24 mouse cellular contexts compared by ENCODE assay signal in the genomic region with DNA sequence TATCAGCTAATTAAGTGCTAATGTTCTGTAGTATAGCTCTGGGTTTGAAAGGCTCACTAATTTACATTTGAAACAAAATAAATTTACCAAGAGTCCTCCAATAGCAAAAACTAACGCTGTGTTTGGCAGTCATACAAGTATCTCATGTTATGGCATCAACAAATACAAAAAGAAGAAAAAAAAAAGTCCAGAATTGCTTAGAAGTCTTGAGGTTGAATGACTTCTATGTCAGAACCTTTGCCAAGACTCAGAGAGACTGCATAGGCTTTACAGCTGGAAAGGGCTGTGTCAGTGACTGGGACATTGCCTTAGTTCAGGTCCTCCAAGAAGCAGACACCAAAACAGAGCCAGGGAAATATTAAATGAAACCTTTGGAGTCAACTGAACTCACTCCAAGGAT. TPM values are rescaled to one million over a fixed set of nuclear protein-coding genes. Genes with fewer than 3 reads are reported as not detected.
DNase-seq lines count a peak whose midpoint lies in the region; ATAC-seq and TF ChIP-seq lines count a peak whose summit lies in the region.
"Had no signal": no experiment of that assay in that cellular context is flagged by ENCODE, and none has a peak within 500 bp of the region (broad histone marks: within the 10 kb centered on the region; RNA-seq: fewer than 3 reads in every experiment).

No protein-coding gene starts in this region.

- no peak overlapping the region for H3K27ac ChIP-seq in lung, embryonic 14.5 days (ENCODE audit: low read depth)
- peak overlapping the region; percentile 91 for H3K27ac ChIP-seq in lung, embryonic 16.5 days (ENCODE audit: low read length)
- H3K27ac ChIP-seq in midbrain, postnatal 0 days (ENCODE audit: low read depth, low read length) = no peak overlapping the region
- H3K27ac ChIP-seq in midbrain, embryonic 10.5 days (replicated peaks) = no peak overlapping the region
- H3K27ac ChIP-seq: embryonic facial prominence, embryonic 10.5 days; embryonic facial prominence, embryonic 12.5 days; forebrain, embryonic 13.5 days; forebrain, embryonic 15.5 days had no signal

- no peaks in the 10 kb centered on the region for H3K36me3 ChIP-seq in lung, embryonic 14.5 days (ENCODE audit: insufficient read depth)
- no peaks in the 10 kb centered on the region for H3K36me3 ChIP-seq in lung, embryonic 16.5 days (ENCODE audit: control insufficient read depth, insufficient read depth, low read length)
- H3K36me3 ChIP-seq in midbrain, postnatal 0 days (ENCODE audit: insufficient read depth, low read length) = no peaks in the 10 kb centered on the region
- peaks cover 4% of the 10 kb centered on the region; the same call in 1 of the 2 replicates for H3K36me3 ChIP-seq in midbrain, embryonic 10.5 days
- H3K36me3 ChIP-seq: embryonic facial prominence, embryonic 10.5 days; embryonic facial prominence, embryonic 12.5 days; forebrain, embryonic 15.5 days; G1E had no signal

- H3K4me1 ChIP-seq in lung, embryonic 14.5 days (ENCODE audit: insufficient read depth) = peaks cover 11% of the 10 kb centered on the region; the same call in 1 of the 2 replicates
- peaks cover 42% of the 10 kb centered on the region for H3K4me1 ChIP-seq in lung, embryonic 16.5 days (replicated peaks; ENCODE audit: control insufficient read depth, insufficient read depth, low read length)
- 0 out of 2 replicates have a peak, but pooled peaks cover 2% of the 10 kb centered on the region for H3K4me1 ChIP-seq in midbrain, postnatal 0 days (ENCODE audit: insufficient read depth, low read length)
- peaks cover 18% of the 10 kb centered on the region for H3K4me1 ChIP-seq in midbrain, embryonic 10.5 days

- no peak overlapping the region for H3K4me2 ChIP-seq in lung, embryonic 14.5 days
- no peak overlapping the region for H3K4me2 ChIP-seq in lung, embryonic 16.5 days (ENCODE audit: low read depth, low read length)
- no peak overlapping the region for H3K4me2 ChIP-seq in midbrain, postnatal 0 days (ENCODE audit: low read depth, low read length, poor library complexity, severe bottlenecking)
- H3K4me2 ChIP-seq: embryonic facial prominence, embryonic 12.5 days; forebrain, embryonic 13.5 days; forebrain, embryonic 15.5 days had no signal

- ATAC-seq in lung, embryonic 14.5 days (ENCODE audit: insufficient read depth) = no peak
- peak; percentile 50; the same call in 1 of the 2 replicates for ATAC-seq in lung, embryonic 16.5 days (ENCODE audit: low read depth)
- ATAC-seq in midbrain, postnatal 0 days (ENCODE audit: low FRiP score) = no peak
- ATAC-seq: activated CD4-positive, CD25-positive, alpha-beta regulatory T cell, adult 4 months; CD4-positive, CD25-positive, alpha-beta regulatory T cell, adult 4 months; forebrain, embryonic 13.5 days; forebrain, embryonic 15.5 days; Patski had no signal

- DNase-seq in lung, embryonic 14.5 days = peak; percentile 78
- DNase-seq in lung, adult 18-20 months = no peak
- no peak for DNase-seq in lung, postnatal 25 days (ENCODE audit: low spot score)
- peak; percentile 18 for DNase-seq in midbrain, postnatal 0 days (ENCODE audit: low spot score)
- no peak for DNase-seq in midbrain, embryonic 10.5 days (ENCODE audit: low spot score)
- DNase-seq: adrenal gland, adult 8-10 months; adrenal gland, postnatal 14 days; adrenal gland, postnatal 36 days; B cell, adult 2 months; cerebellum, adult 11-12 months; cerebellum, adult 2 months; cerebellum, adult 9-10 months; cerebellum, postnatal 10 days; cerebellum, postnatal 25 days had no signal

- no peak overlapping the region for H3K9ac ChIP-seq in lung, embryonic 14.5 days
- H3K9ac ChIP-seq in lung, embryonic 16.5 days (ENCODE audit: low read length) = no peak overlapping the region
- H3K9ac ChIP-seq in midbrain, postnatal 0 days (replicated peaks; ENCODE audit: low read length, poor library complexity, severe bottlenecking) = no peak overlapping the region
- H3K9ac ChIP-seq: embryonic facial prominence, embryonic 12.5 days; forebrain, embryonic 13.5 days; forebrain, embryonic 15.5 days had no signal

- no peaks in the 10 kb centered on the region for H3K9me3 ChIP-seq in lung, embryonic 14.5 days (ENCODE audit: low read depth, low read length)
- no peaks in the 10 kb centered on the region for H3K9me3 ChIP-seq in lung, embryonic 16.5 days (ENCODE audit: control insufficient read depth, low read length)
- no peaks in the 10 kb centered on the region for H3K9me3 ChIP-seq in midbrain, postnatal 0 days (ENCODE audit: low read length)
- H3K9me3 ChIP-seq in midbrain, embryonic 10.5 days (replicated peaks) = no peaks in the 10 kb centered on the region
- H3K9me3 ChIP-seq: embryonic facial prominence, embryonic 10.5 days; embryonic facial prominence, embryonic 12.5 days; forebrain, embryonic 13.5 days; forebrain, embryonic 15.5 days; G1E had no signal

- WGBS in lung, embryonic 14.5 days = 33% methylated on average over 1 of the region's 1 CpGs
- WGBS in lung, embryonic 16.5 days = 30% methylated on average over 1 of the region's 1 CpGs
- 60% methylated on average over 1 of the region's 1 CpGs for WGBS in midbrain, postnatal 0 days
- 87% methylated on average over 1 of the region's 1 CpGs for WGBS in midbrain, embryonic 10.5 days

- no peaks in the 10 kb centered on the region for H3K27me3 ChIP-seq in lung, embryonic 14.5 days (ENCODE audit: insufficient read depth, low read length)
- no peaks in the 10 kb centered on the region for H3K27me3 ChIP-seq in lung, embryonic 16.5 days (ENCODE audit: control insufficient read depth, insufficient read depth, low read depth, low read length)
- no peaks in the 10 kb centered on the region for H3K27me3 ChIP-seq in midbrain, postnatal 0 days (ENCODE audit: insufficient read depth, low read length)
- H3K27me3 ChIP-seq in midbrain, embryonic 10.5 days (ENCODE audit: low read depth, poor library complexity, severe bottlenecking) = no peaks in the 10 kb centered on the region
- H3K27me3 ChIP-seq: CH12.LX; embryonic facial prominence, embryonic 12.5 days; forebrain, embryonic 13.5 days; forebrain, embryonic 15.5 days; Patski had no signal

- no peak overlapping the region for H3K4me3 ChIP-seq in lung, embryonic 14.5 days (ENCODE audit: low read depth, low read length)
- no peak overlapping the region for H3K4me3 ChIP-seq in lung, embryonic 16.5 days (ENCODE audit: low read length)
- no peak overlapping the region for H3K4me3 ChIP-seq in midbrain, postnatal 0 days (ENCODE audit: low read depth, low read length)
- no peak overlapping the region for H3K4me3 ChIP-seq in midbrain, embryonic 10.5 days
- H3K4me3 ChIP-seq: embryonic facial prominence, embryonic 10.5 days; embryonic facial prominence, embryonic 12.5 days; forebrain, embryonic 13.5 days; forebrain, embryonic 15.5 days had no signal

- no peak for TF ChIP-seq CTCF in lung, embryonic 14.5 days (IDR thresholded peaks at IDR 0.05; ENCODE audit: low read depth)
- no peak for TF ChIP-seq CTCF in midbrain, postnatal 0 days (IDR thresholded peaks at IDR 0.05)

RNA-seq across cellular contexts. Expression of gene 1110051M20Rik, which starts 4.6 kb away (rescaled TPM):
- polyA plus RNA-seq in lung, embryonic 14.5 days (2014; fragmentation: Nextera tagmentation; extraction: Ambion mirVana) = 73.3 and 73.4 TPM in 2 replicates
- polyA plus RNA-seq in lung, embryonic 16.5 days (2015; fragmentation: Nextera tagmentation; extraction: Ambion mirVana) = 69.4 and 72.2 TPM in 2 replicates
- total RNA-seq in midbrain, postnatal 0 days (2014; rRNA removed) = 146 and 158 TPM in 2 replicates
- polyA plus RNA-seq in midbrain, postnatal 0 days (2015; fragmentation: Nextera tagmentation; extraction: Ambion mirVana) = 171 and 172 TPM in 2 replicates
- polyA plus RNA-seq in midbrain, embryonic 10.5 days (2016; fragmentation: Nextera tagmentation; extraction: Ambion mirVana) = 87.1 and 98.5 TPM in 2 replicates

RNA-seq across cellular contexts. Expression of gene Lrp4, which starts 17.4 kb away (rescaled TPM):
- polyA plus RNA-seq in lung, embryonic 14.5 days (2014; fragmentation: Nextera tagmentation; extraction: Ambion mirVana) = 7.6 TPM in 2 replicates
- polyA plus RNA-seq in lung, embryonic 16.5 days (2015; fragmentation: Nextera tagmentation; extraction: Ambion mirVana) = 13.9 and 15.4 TPM in 2 replicates
- 17.1 and 19.2 TPM in 2 replicates for total RNA-seq in midbrain, postnatal 0 days (2014; rRNA removed)
- polyA plus RNA-seq in midbrain, postnatal 0 days (2015; fragmentation: Nextera tagmentation; extraction: Ambion mirVana) = 3.4 TPM in 2 replicates
- 7.0 and 7.1 TPM in 2 replicates for polyA plus RNA-seq in midbrain, embryonic 10.5 days (2016; fragmentation: Nextera tagmentation; extraction: Ambion mirVana)
- polyA plus RNA-seq: G1E had no signal

Comparison
In these comparisons a context has a peak if more than half of its experiments do, and no peak if none do; other contexts are left out.
1. DNase-seq: peak in lung, embryonic 14.5 days (single experiment) and midbrain, postnatal 0 days (single experiment); none in lung, adult 18-20 months (0 of 2), lung, postnatal 25 days (single experiment) and midbrain, embryonic 10.5 days (single experiment).